Mouse (Mus musculus): ENCODE measurements around the gene Tnrc6b. TPM values are rescaled to one million over a fixed set of nuclear protein-coding genes. Genes with fewer than 3 reads are reported as not detected.
A peak's percentile ranks its signal among the peaks of the same experiment; 100 is the strongest.

Tnrc6b gene
- total RNA-seq, 2 experiments from 2014 or later, result 106 to 112 TPM

DNA sequence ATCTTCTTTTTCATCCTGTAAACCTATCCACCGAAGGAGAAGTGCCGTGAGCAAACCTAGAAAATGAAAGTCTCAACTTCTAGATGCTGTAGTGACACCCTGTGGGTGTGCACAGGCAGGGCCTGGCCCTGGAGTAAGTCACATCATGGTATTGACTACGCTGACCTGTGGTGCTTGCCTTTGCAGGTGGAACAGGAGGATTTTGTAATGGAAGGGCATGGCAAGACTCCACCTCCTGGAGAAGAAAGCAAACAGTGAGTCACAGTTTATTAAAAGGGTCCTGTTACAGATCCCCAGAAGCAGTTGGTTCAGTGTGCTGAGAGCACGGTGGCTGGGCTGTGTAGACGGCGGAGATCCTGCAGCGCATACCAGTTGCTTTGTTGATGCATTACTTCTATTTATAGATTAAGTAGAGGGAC is 73.4 kb downstream of the Tnrc6b start:
- DNase-seq (ENCODE audit: low spot score in 2 of 2), result no peak

DNA sequence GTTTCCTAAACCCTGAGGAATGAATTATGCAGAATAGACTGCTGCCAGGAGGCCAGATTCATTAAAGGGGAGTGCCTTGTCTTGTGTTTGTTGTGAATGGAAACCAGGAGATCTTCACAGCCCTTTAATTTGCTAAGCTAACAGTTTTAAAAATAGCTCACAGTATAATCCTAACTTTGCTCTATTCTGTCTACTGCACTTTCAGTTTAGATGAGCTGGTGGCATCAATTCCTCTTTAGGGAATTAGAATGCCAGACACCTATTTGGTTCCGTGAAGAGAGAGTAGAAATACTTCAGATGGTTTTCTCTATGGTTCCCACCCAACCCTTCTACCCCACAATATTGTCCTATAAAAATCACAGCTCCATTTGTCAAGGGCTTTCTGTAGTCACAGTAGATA is 74.6 kb downstream of the Tnrc6b start:
- DNase-seq (ENCODE audit: low spot score in 2 of 2), result no peak

DNA sequence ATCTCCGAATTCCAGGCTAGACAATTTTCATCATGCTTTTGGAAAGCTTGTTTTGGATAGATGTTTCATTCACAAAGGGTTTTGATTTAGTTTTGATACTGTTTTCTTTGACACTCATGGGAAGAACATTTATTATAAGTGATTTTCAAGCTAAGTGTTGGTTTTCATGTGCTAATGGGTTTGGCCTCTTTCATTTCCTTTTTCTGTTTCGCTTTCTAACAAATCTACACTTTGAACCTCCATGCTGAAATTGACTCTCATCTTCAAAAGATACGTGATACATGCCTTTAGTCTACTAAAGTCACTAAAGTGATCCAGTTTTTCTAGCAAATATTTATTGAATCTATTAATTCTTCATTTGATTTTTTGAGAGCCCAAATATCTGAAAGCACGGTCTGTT is 76.6 kb downstream of the Tnrc6b start:
- DNase-seq (ENCODE audit: low spot score in 2 of 2), result no peak

DNA sequence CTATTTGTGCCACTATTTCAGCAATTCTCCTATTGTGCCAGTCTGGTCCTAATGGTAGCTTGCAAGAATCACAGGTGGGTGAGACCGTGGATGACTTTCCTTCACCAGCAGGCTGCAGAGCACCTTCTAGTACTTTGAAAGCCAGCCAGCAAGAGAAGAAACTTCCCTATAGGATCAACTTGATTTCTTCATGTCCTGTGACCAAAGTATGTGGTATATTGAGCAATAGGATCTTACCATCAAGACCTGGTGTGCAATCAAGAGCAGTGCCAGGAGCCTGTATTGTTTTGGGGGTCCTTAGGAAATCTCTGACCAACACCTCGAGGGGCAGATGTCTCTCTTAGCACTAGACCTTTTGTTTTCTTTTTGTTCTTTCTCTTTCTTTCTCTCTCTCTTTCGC is 81.4 kb downstream of the Tnrc6b start:
- no peak for DNase-seq (ENCODE audit: low spot score in 2 of 2)

- no peak for DNase-seq (ENCODE audit: low spot score in 2 of 2)
Observed at GRCm38 (mm10) chr15:80795076-80795475, 84.0 kb downstream of the Tnrc6b start.

DNA sequence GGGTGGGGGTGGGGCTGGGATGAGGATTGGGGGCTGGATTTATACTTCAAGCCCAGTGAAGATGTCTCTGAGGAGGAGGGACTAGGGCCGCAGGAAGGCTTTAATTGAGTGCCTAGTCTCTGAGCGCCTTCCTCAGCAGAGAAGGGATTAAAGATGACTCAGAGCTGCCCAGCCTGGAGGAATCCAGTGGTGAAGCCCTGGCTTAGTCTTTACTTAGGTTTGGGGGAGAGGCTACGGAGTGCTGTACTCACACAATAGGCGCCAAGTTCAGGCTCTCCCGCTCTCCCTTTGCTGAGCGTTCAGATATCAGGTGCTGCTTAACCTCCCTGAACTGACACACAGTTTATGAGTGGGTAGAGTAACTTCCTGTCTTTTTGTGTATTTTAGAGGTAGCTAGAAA is 86.6 kb downstream of the Tnrc6b start:
- peak; percentile 15 to 24 for DNase-seq (ENCODE audit: low spot score in 2 of 2)

- peak; percentile 83 to 86 for DNase-seq (ENCODE audit: low spot score in 2 of 2)
Observed at GRCm38 (mm10) chr15:80798367-80799073, 87.4 kb downstream of the Tnrc6b start.

GRCm38 (mm10) chr15:80799074-80799633 is 88.0 kb downstream of the Tnrc6b start:
- DNase-seq (ENCODE audit: low spot score in 2 of 2), result peak; percentile 45 to 56

DNA sequence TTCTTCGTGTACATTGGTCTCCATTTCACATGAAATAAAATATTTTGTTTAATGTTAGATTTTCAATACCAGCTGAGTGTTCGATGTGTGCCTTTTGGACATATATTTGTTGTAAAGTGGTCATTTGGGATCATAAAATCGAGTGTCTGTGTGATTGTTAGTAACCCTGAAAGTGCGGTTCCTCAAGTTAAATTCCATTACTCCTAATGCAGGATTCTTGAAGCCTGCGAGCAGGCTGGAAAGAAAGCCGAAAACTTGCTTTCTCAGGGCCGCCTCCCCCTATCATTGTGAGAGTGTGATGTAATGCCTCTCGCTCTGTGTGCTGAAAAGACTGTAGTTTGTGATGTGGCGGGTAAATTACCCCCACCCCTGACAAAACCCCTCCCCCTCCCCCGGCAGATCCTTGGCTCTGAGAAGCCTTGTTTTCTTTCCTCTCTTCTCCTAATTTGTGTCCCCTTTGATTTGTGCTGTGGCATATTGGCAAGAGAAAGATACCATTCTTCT is 88.6 kb downstream of the Tnrc6b start:
- DNase-seq (ENCODE audit: low spot score in 2 of 2), result peak; percentile 39 to 45

GRCm38 (mm10) chr15:80800201-80800600 is 89.1 kb downstream of the Tnrc6b start:
- no peak for DNase-seq (ENCODE audit: low spot score in 2 of 2)

DNA sequence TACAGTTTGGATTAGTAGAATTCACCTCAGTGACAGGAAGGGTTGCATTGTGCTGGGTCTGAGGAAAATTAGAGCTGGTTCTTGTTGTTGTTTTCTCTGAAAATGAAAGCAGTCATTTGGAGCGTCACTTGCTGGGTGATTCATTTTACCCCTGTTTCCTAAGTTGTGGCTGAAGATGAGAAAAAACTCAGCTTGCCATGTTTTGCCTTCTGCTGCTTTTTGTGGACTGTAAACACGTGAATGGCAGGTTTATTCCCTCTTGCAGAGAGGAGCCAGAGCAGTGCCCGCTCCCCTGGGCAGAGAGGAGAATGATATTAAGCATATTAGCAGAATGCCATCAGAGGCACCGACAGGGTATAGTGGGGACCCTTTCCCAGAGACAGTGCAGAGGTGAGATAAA is 89.7 kb downstream of the Tnrc6b start:
- DNase-seq (ENCODE audit: low spot score in 2 of 2), result no peak

- no peak for DNase-seq (ENCODE audit: low spot score in 2 of 2)
Observed at GRCm38 (mm10) chr15:80801597-80801996, 90.5 kb downstream of the Tnrc6b start.

GRCm38 (mm10) chr15:80807162-80807561 is 96.0 kb downstream of the Tnrc6b start:
- no peak for DNase-seq (ENCODE audit: low spot score in 2 of 2)

DNA sequence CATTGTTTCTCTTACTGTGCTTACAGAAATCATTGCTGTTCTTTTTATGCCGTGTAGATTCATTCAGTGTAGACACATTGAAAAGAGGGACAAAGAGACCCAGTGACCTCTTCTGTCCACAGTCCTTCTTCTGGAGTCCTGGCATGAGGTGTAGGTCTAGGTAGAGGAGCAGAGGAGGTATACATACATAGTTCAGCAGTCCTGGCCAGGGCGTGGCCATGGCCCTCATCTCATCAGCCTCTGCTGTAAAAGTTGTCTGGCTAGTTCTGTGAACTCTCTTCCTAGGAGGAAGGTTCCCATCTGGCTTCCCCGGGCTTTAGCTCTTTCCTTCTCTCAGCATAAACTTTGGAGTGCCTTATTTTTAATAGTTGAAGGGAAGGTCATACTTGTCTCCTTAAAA is 99.1 kb downstream of the Tnrc6b start:
- no peak for DNase-seq (ENCODE audit: low spot score in 2 of 2)

DNA sequence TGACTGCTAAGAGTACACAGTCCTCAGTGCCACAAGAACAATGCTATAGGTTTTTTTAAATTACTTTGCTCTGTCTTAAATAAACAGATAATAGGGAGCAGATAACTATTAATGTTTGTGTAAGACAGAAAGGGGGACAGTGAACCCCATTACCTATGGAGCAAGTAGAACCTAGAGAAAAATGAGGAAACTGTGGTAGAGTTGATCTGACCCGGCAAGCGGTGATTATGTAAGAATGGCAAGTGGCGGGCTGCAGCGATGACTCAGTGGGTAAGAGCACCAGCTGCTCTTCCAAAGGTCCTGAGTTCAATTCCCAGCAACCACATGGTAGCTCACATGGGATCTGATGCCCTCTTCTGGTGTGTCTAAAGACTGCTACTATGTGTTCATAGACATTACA is 101.7 kb downstream of the Tnrc6b start:
- no peak for DNase-seq (ENCODE audit: low spot score in 2 of 2)

- no peak for DNase-seq (ENCODE audit: low spot score in 2 of 2)
Observed at GRCm38 (mm10) chr15:80814792-80815191, 103.7 kb downstream of the Tnrc6b start.

DNA sequence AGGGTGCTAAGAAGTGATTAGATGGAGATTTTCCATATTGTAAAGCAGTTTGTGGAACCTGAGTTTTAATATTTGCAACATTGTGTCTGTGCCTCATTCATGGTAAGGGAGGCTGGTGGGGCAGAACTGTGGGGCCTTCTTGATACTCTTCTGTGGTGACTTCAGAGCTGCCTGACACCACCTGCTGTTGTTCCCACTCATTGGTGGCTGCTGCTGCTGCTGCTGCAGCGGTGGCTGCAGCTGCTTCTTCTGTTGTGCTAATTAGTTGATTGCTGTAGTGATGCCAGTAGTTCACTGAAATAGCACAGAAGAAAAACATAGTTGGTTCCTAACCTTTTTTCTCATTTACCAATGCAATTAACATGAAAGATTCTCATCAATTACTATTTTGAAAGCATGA is 111.2 kb downstream of the Tnrc6b start:
- DNase-seq (ENCODE audit: low spot score in 2 of 2), result no peak

GRCm38 (mm10) chr15:80831170-80831569 is 120.1 kb downstream of the Tnrc6b start:
- no peak for DNase-seq (ENCODE audit: low spot score in 2 of 2)

- DNase-seq (ENCODE audit: low spot score in 2 of 2), result no peak
Observed at GRCm38 (mm10) chr15:80832808-80833207, 121.7 kb downstream of the Tnrc6b start.

DNA sequence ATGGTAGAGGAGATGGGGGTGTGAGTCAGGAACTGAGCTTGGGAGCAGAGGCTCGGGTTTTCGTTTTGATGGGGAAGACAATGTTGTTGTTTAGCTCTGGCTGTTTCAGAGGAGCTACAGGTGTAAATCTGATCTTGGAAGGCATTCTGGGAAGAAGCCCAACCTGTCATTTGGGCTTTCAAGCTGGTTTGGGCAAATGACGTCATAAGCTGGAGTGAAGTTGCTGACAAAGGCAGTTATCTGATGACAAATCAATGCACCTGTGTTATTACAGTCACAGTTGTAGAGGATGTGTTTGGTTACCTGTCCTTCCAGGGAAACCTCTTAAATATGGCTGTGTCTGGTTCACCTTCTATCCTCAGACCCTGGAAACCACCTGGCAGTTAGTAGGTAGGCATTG is 125.1 kb downstream of the Tnrc6b start:
- no peak for DNase-seq (ENCODE audit: low spot score in 2 of 2)

DNA sequence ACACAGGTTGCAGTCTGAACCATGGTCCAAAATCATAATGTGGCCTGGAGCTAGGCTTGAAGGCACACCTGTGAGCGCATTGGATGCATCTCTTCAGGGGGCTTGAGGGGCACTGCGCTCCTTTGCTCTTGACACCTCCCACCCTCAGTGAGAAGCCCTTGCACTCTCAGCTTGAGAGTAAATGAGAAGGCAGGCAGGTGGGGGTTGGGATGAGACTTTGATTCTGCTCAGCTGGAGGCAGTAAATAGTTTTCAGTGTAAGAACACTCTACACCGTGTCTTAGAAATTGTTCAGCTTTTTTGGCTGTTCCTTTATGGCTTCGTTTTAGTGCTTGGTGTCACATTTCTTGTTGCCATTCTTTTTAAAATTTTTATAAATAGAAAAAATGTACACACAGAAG is 127.7 kb downstream of the Tnrc6b start:
- DNase-seq (ENCODE audit: low spot score in 2 of 2), result no peak

GRCm38 (mm10) chr15:80839653-80840420 is 128.7 kb downstream of the Tnrc6b start:
- no peak for DNase-seq (ENCODE audit: low spot score in 2 of 2)

All from layer of hippocampus, postnatal 10 days (tissue).